Mouse (Mus musculus) left cerebral cortex, adult 11 months (tissue): Measurements from ENCODE around the gene Clec4e.
"Not testable (repeated sequence)": the region's sequence is repeated elsewhere in the genome, so short reads cannot be mapped to it uniquely, and the experiment has no call there.

ENCODE experiments used
- DNase-seq: peaks from one replicate; pipeline ENCODE4 v3.0.0; 2022; ENCODE audit warnings: low spot score

Gene Clec4e

GRCm38 (mm10) chr6:123289753-123290152, at the start of gene Clec4e:
Gene Clec4e (minus strand): TSS chr6:123289870.
- DNase-seq = no peak

GRCm38 (mm10) chr6:123332503-123332902, 42.8 kb upstream of the Clec4e start:
- no peak for DNase-seq

- no peak for DNase-seq
Observed at GRCm38 (mm10) chr6:123308033-123308432, 18.4 kb upstream of the Clec4e start, which contains the start of gene Vmn2r19. Gene Vmn2r19 (plus strand): TSS chr6:123308333.

GRCm38 (mm10) chr6:123306315-123306714, 16.6 kb upstream of the Clec4e start:
- DNase-seq = not testable (repeated sequence)

- DNase-seq = no peak
Observed at GRCm38 (mm10) chr6:123296687-123297086, 7.0 kb upstream of the Clec4e start.

GRCm38 (mm10) chr6:123293509-123293908, 3.8 kb upstream of the Clec4e start:
- DNase-seq = not testable (repeated sequence)

GRCm38 (mm10) chr6:123292751-123293400, 3.2 kb upstream of the Clec4e start:
- DNase-seq = no peak

- no peak for DNase-seq
Observed at GRCm38 (mm10) chr6:123288931-123289330, 739 bp downstream of the Clec4e start.

GRCm38 (mm10) chr6:123286311-123286710, 3.4 kb downstream of the Clec4e start:
- no peak for DNase-seq

GRCm38 (mm10) chr6:123279443-123279842, 10.2 kb downstream of the Clec4e start:
- DNase-seq = peak; percentile 7

GRCm38 (mm10) chr6:123266945-123267344, 22.7 kb downstream of the Clec4e start:
- DNase-seq = no peak

- DNase-seq = no peak
Observed at GRCm38 (mm10) chr6:123265809-123266208, 23.9 kb downstream of the Clec4e start.

GRCm38 (mm10) chr6:123264194-123264593, 25.5 kb downstream of the Clec4e start:
- DNase-seq = no peak

- no peak for DNase-seq
Observed at GRCm38 (mm10) chr6:123261555-123262161, 28.0 kb downstream of the Clec4e start, which contains the start of gene Clec4d. Gene Clec4d (plus strand): TSS chr6:123262111.

- no peak for DNase-seq
Observed at GRCm38 (mm10) chr6:123260868-123261267, 28.8 kb downstream of the Clec4e start.

GRCm38 (mm10) chr6:123259889-123260603, 29.6 kb downstream of the Clec4e start:
- DNase-seq = no peak

- DNase-seq = no peak
Observed at GRCm38 (mm10) chr6:123258946-123259345, 30.7 kb downstream of the Clec4e start.

GRCm38 (mm10) chr6:123252735-123253134, 36.9 kb downstream of the Clec4e start:
- DNase-seq = no peak

- DNase-seq = not testable (repeated sequence)
Observed at GRCm38 (mm10) chr6:123248862-123249261, 40.8 kb downstream of the Clec4e start.

GRCm38 (mm10) chr6:123244201-123244600, 45.5 kb downstream of the Clec4e start:
- no peak for DNase-seq

GRCm38 (mm10) chr6:123237582-123237981, 52.1 kb downstream of the Clec4e start:
- no peak for DNase-seq
